Mouse (Mus musculus): ENCODE results near the gene Exoc3l4. TPM values are rescaled to one million over a fixed set of nuclear protein-coding genes. Genes with fewer than 3 reads are reported as not detected.

Gene Exoc3l4
- total RNA-seq, 2 experiments from 2014 or later, result 4.5 to 6.3 TPM

- TF ChIP-seq CTCF (conservative IDR thresholded peaks at IDR 0.05), result no peak
- DNase-seq (ENCODE audit: low spot score in 2 of 2), result no peak
- H3K4me3 ChIP-seq, result no peak overlapping the region; the same call in 1 of the 2 replicates
- H3K27ac ChIP-seq, result no peak overlapping the region
Observed at GRCm38 (mm10) chr12:111443011-111443870, 26.4 kb downstream of the Exoc3l4 start.

- no peak for DNase-seq (ENCODE audit: low spot score in 2 of 2)
- Histone ChIP-seq H3K27ac (no peak overlapping the region), H3K4me3 (no peak overlapping the region)
- TF ChIP-seq CTCF (conservative IDR thresholded peaks at IDR 0.05), result no peak
Observed at GRCm38 (mm10) chr12:111443921-111444831, 27.4 kb downstream of the Exoc3l4 start.

- H3K27ac ChIP-seq, result no peak overlapping the region
- DNase-seq (ENCODE audit: low spot score in 2 of 2), result no peak
- no peak for TF ChIP-seq CTCF (conservative IDR thresholded peaks at IDR 0.05)
- no peak overlapping the region; the same call in 1 of the 2 replicates for H3K4me3 ChIP-seq
Observed at GRCm38 (mm10) chr12:111445161-111445889, 28.5 kb downstream of the Exoc3l4 start.

GRCm38 (mm10) chr12:111445890-111446613 lies 29.2 kb downstream of the Exoc3l4 start:
- no peak for TF ChIP-seq CTCF (conservative IDR thresholded peaks at IDR 0.05)
- Histone ChIP-seq H3K4me3 (no peak overlapping the region; the same call in 1 of the 2 replicates), H3K27ac (no peak overlapping the region)
- no peak for DNase-seq (ENCODE audit: low spot score in 2 of 2)

- TF ChIP-seq CTCF (conservative IDR thresholded peaks at IDR 0.05), result no peak
- DNase-seq (ENCODE audit: low spot score in 2 of 2), result no peak
- Histone ChIP-seq H3K27ac (no peak overlapping the region), H3K4me3 (no peak overlapping the region)
Observed at GRCm38 (mm10) chr12:111446745-111447144, 29.9 kb downstream of the Exoc3l4 start.

- H3K27ac ChIP-seq, result no peak overlapping the region
- no peak for DNase-seq (ENCODE audit: low spot score in 2 of 2)
- no peak overlapping the region for H3K4me3 ChIP-seq
- TF ChIP-seq CTCF (conservative IDR thresholded peaks at IDR 0.05), result no peak
Observed at GRCm38 (mm10) chr12:111447350-111447749, 30.5 kb downstream of the Exoc3l4 start.

GRCm38 (mm10) chr12:111447898-111448760 lies 31.3 kb downstream of the Exoc3l4 start:
- no peak for DNase-seq (ENCODE audit: low spot score in 2 of 2)
- no peak for TF ChIP-seq CTCF (conservative IDR thresholded peaks at IDR 0.05)
- Histone ChIP-seq H3K4me3 (no peak overlapping the region), H3K27ac (no peak overlapping the region)

GRCm38 (mm10) chr12:111448931-111449705 lies 32.3 kb downstream of the Exoc3l4 start:
- TF ChIP-seq CTCF (conservative IDR thresholded peaks at IDR 0.05), result no peak
- DNase-seq (ENCODE audit: low spot score in 2 of 2), result no peak
- Histone ChIP-seq H3K4me3 (no peak overlapping the region), H3K27ac (no peak overlapping the region)

- H3K27ac ChIP-seq, result no peak overlapping the region
- no peak for TF ChIP-seq CTCF (conservative IDR thresholded peaks at IDR 0.05)
- no peak for DNase-seq (ENCODE audit: low spot score in 2 of 2)
- H3K4me3 ChIP-seq, result no peak overlapping the region
Observed at GRCm38 (mm10) chr12:111450359-111450758, 33.5 kb downstream of the Exoc3l4 start.

- Histone ChIP-seq H3K27ac (no peak overlapping the region), H3K4me3 (no peak overlapping the region)
- no peak for TF ChIP-seq CTCF (conservative IDR thresholded peaks at IDR 0.05)
- DNase-seq (ENCODE audit: low spot score in 2 of 2), result no peak
Observed at GRCm38 (mm10) chr12:111451561-111451960, 34.7 kb downstream of the Exoc3l4 start.
